Mouse (Mus musculus) myocyte (in vitro differentiated cells): ENCODE measurements around the gene Cntn4. TPM values are rescaled to one million over a fixed set of nuclear protein-coding genes. Genes with fewer than 3 reads are reported as not detected.

ENCODE experiments used
- H3K27me3 ChIP-seq: one replicate; pipeline ENCODE4 v1.6.1; 2011; ENCODE audit not compliant: control insufficient read depth, insufficient read depth, insufficient read length
- H3K36me3 ChIP-seq: one replicate; pipeline ENCODE4 v1.6.1; 2011; ENCODE audit not compliant: control insufficient read depth, insufficient read depth
- H3K4me2 ChIP-seq: one replicate; pipeline ENCODE4 v1.6.1; 2011; ENCODE audit warnings: low read depth, control low read depth
- H3K4me3 ChIP-seq: one replicate; pipeline ENCODE4 v1.5.1; 2011; ENCODE audit warnings: mild to moderate bottlenecking, control low read depth, moderate library complexity
- H3K79me2 ChIP-seq: one replicate; pipeline ENCODE4 v1.6.1; 2011; ENCODE audit not compliant: control insufficient read depth, insufficient read depth
- H3ac ChIP-seq: one replicate; pipeline ENCODE4 v1.6.1; 2011; ENCODE audit not compliant: control insufficient read depth, insufficient read length
- CEBPB ChIP-seq: IDR thresholded peaks from 2 replicates; pipeline ENCODE4 v1.6.1; 2011; ENCODE audit warnings: mild to moderate bottlenecking, moderate library complexity; ENCODE audit not compliant: poor library complexity, insufficient read depth, severe bottlenecking
- E2F4 ChIP-seq: IDR thresholded peaks from one replicate; pipeline ENCODE4 v1.6.1; 2011; ENCODE audit warnings: mild to moderate bottlenecking, control low read depth, moderate library complexity; ENCODE audit not compliant: insufficient read depth
- MAX ChIP-seq: IDR thresholded peaks from one replicate; pipeline ENCODE4 v1.6.1; 2011; ENCODE audit warnings: low read depth, mild to moderate bottlenecking, control low read depth
- MYOD1 ChIP-seq, 3 experiments: IDR thresholded peaks; one replicate each; pipeline ENCODE4 v1.6.1; 2011; ENCODE audit warnings: control low read depth in 2 of 3, low read depth in 2 of 3, mild to moderate bottlenecking in 2 of 3, moderate library complexity in 1 of 3; ENCODE audit not compliant: insufficient read length in 2 of 3, control insufficient read depth in 1 of 3
- MYOG ChIP-seq, 3 experiments: IDR thresholded peaks; one replicate each; pipeline ENCODE4 v1.6.1; 2011; ENCODE audit warnings: control low read depth in 2 of 3, low read depth in 2 of 3, mild to moderate bottlenecking in 2 of 3; ENCODE audit not compliant: insufficient read length in 2 of 3, control insufficient read depth in 1 of 3, insufficient read depth in 1 of 3
- POLR2A ChIP-seq: IDR thresholded peaks from one replicate; pipeline ENCODE4 v1.6.1; 2011; ENCODE audit warnings: low read depth, mild to moderate bottlenecking, control low read depth, moderate library complexity; ENCODE audit not compliant: insufficient read length
- POLR2AphosphoS2 ChIP-seq: IDR thresholded peaks from one replicate; pipeline ENCODE4 v1.6.1; 2011; ENCODE audit warnings: low read depth, control low read depth; ENCODE audit not compliant: insufficient read length
- REST ChIP-seq: IDR thresholded peaks from one replicate; pipeline ENCODE4 v1.6.1; 2011; ENCODE audit warnings: mild to moderate bottlenecking, control low read depth, moderate library complexity; ENCODE audit not compliant: insufficient read depth, insufficient read length
- SRF ChIP-seq: IDR thresholded peaks from one replicate; pipeline ENCODE4 v1.6.1; 2011; ENCODE audit warnings: low read depth; ENCODE audit not compliant: control insufficient read depth, insufficient read length
- TCF12 ChIP-seq: IDR thresholded peaks from one replicate; pipeline ENCODE4 v1.6.1; 2011; ENCODE audit warnings: mild to moderate bottlenecking, control low read depth; ENCODE audit not compliant: poor library complexity, insufficient read depth, severe bottlenecking
- TCF3 ChIP-seq: IDR thresholded peaks from one replicate; pipeline ENCODE4 v1.6.1; 2011; ENCODE audit warnings: low read depth, control low read depth; ENCODE audit not compliant: insufficient read length
- USF1 ChIP-seq: IDR thresholded peaks from one replicate; pipeline ENCODE4 v1.6.1; 2011; ENCODE audit warnings: low read depth, mild to moderate bottlenecking, control low read depth, moderate library complexity
- polyA plus RNA-seq: library from polyadenylated mRNA; unstranded; fragments of >200 nt; fragmentation: generic; extraction: Trizol; gene quantifications from one replicate; pipeline ENCODE4 v1.2.1, GENCODE M21; 2012; ENCODE audit warnings: missing spikeins

The Cntn4 gene
- polyA plus RNA-seq, 1 experiment: not detected

DNA sequence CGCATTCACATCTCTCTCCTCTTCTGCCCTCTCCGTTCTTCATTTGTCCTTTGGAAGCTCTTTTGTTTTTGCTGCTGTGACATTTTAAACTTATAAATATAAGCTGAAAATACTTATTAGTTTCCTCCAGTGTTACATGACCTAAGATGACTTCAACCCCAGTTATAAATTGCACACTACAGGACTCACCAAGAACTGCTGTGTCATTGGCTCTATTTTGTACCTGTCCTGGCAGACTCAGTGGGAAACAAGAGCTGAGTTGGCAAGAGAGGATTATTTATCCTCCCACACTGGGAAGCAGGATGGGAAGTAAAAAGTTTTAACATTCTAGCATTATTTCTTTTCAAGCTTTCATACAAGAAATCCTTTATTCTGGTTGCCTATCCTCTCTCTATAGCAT is 746.0 kb downstream of the Cntn4 start:
- TF ChIP-seq SRF (no peak), MYOG (IDR thresholded peaks at IDR 0.05; ENCODE audit: control insufficient read depth in 1 of 3, insufficient read depth in 1 of 3, insufficient read length in 2 of 3, low read depth in 2 of 3) (no peak), POLR2AphosphoS2 (no peak), MYOD1 (IDR thresholded peaks at IDR 0.05; ENCODE audit: control insufficient read depth in 1 of 3, insufficient read length in 2 of 3, low read depth in 2 of 3) (no peak), TCF3 (no peak), REST (no peak), E2F4 (no peak), CEBPB (no peak), POLR2A (no peak), MAX (no peak), USF1 (no peak), TCF12 (no peak)
- H3K4me2 ChIP-seq: no peak overlapping the region
- H3K79me2 ChIP-seq: no peaks in the 10 kb centered on the region
- H3K36me3 ChIP-seq: no peaks in the 10 kb centered on the region
- no peaks in the 10 kb centered on the region for H3K27me3 ChIP-seq
- H3K4me3 ChIP-seq: no peak overlapping the region
- no peak overlapping the region for H3ac ChIP-seq

DNA sequence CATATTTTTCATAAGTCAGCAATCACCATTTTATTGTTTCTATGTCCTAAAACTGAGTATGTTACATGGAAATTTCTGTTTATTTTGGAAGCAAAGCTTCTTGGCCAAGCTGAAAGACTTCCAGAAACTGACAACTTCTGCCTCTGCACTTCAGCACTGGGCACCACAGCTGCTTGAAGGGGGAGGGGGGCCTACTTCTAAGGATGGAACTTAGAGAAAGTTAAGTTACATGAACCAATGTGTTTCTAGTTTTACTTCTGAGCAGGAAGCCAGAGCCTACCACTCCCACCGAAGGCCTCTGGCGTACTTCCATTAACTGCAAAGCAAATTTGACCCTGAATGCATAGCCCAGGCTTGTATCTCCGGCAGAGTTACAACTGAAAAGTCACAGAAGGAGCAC is 749.2 kb downstream of the Cntn4 start:
- no peak for TF ChIP-seq SRF
- no peak for TF ChIP-seq MAX
- TF ChIP-seq TCF12: no peak
- TF ChIP-seq MYOD1 (IDR thresholded peaks at IDR 0.05; ENCODE audit: control insufficient read depth in 1 of 3, insufficient read length in 2 of 3, low read depth in 2 of 3): no peak
- TF ChIP-seq POLR2A: no peak
- TF ChIP-seq E2F4: no peak
- TF ChIP-seq REST: no peak
- TF ChIP-seq USF1: no peak
- no peak for TF ChIP-seq TCF3
- TF ChIP-seq CEBPB: no peak
- TF ChIP-seq POLR2AphosphoS2: no peak
- no peak for TF ChIP-seq MYOG (IDR thresholded peaks at IDR 0.05; ENCODE audit: control insufficient read depth in 1 of 3, insufficient read depth in 1 of 3, insufficient read length in 2 of 3, low read depth in 2 of 3)
- H3K36me3 ChIP-seq: no peaks in the 10 kb centered on the region
- no peaks in the 10 kb centered on the region for H3K27me3 ChIP-seq
- H3K79me2 ChIP-seq: no peaks in the 10 kb centered on the region
- H3K4me2 ChIP-seq: no peak overlapping the region
- no peak overlapping the region for H3K4me3 ChIP-seq
- H3ac ChIP-seq: no peak overlapping the region

DNA sequence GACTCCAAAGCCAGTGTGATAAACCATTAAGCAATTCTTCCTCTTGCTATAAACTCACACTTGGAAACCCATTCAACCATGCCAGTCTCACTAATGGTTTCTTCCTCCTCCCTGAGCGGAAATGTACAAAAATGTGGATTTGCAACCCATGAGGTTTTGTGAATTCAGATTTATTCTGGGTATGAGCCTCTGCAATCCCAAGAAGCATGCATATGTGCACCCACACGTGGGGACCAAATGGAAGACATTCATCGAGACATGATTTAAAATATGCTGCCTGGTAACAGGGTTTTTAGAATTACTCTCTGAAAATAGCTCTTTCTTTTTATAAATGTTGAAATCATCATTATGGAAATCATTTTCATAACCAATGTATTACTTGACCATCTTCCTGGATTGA is 754.0 kb downstream of the Cntn4 start:
- no peaks in the 10 kb centered on the region for H3K36me3 ChIP-seq
- H3K79me2 ChIP-seq: no peaks in the 10 kb centered on the region
- no peak overlapping the region for H3ac ChIP-seq
- no peak for TF ChIP-seq E2F4
- no peak for TF ChIP-seq MYOG (IDR thresholded peaks at IDR 0.05; ENCODE audit: control insufficient read depth in 1 of 3, insufficient read depth in 1 of 3, insufficient read length in 2 of 3, low read depth in 2 of 3)
- no peak for TF ChIP-seq TCF3
- TF ChIP-seq POLR2A: no peak
- TF ChIP-seq POLR2AphosphoS2: no peak
- TF ChIP-seq MAX: no peak
- TF ChIP-seq TCF12: no peak
- H3K27me3 ChIP-seq: no peaks in the 10 kb centered on the region
- H3K4me2 ChIP-seq: no peak overlapping the region
- H3K4me3 ChIP-seq: no peak overlapping the region

DNA sequence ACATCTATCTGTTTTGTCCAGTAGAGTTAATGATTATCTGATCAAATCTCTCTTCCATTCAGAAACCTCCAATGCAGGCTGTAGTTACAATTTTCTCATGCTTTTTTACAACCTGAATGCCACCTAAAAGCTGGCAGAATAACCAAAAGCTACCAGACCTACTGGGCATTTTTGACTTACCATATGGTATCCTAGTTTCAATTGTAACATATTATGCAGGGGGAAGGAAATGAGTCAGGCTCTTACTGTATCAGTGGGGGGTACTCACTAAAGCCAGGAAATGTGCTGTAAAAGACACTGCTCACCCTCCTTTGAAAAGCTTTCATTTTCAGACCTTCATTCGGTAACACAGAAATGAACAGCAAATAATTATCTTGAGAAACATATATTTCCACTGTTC is 763.3 kb downstream of the Cntn4 start:
- TF ChIP-seq POLR2A (no peak), SRF (no peak), MYOD1 (IDR thresholded peaks at IDR 0.05; ENCODE audit: control insufficient read depth in 1 of 3, insufficient read length in 2 of 3, low read depth in 2 of 3) (no peak), TCF12 (no peak), MAX (no peak), CEBPB (no peak), E2F4 (no peak), MYOG (IDR thresholded peaks at IDR 0.05; ENCODE audit: control insufficient read depth in 1 of 3, insufficient read depth in 1 of 3, insufficient read length in 2 of 3, low read depth in 2 of 3) (no peak), POLR2AphosphoS2 (no peak), USF1 (no peak), REST (no peak), TCF3 (no peak)
- no peaks in the 10 kb centered on the region for H3K27me3 ChIP-seq

DNA sequence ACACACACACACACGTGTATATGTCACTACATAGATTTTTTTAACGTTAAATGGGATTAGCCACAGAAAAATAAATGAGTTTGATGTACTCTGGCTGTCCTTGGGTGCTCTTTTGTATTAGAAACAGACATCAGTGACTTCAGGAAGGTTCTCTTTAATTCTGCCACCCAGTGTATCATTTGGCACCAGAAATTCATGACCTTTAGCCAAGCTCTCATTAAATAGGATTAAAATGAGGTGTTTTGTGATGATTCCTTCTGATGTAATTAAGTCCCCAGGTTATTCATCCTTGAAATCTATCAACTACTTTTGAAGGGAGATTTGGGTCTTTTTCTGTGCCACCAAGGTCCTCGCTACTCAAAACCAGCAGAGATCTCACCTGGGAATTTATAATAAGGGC is 763.8 kb downstream of the Cntn4 start:
- no peak overlapping the region for H3K4me3 ChIP-seq
- no peaks in the 10 kb centered on the region for H3K36me3 ChIP-seq
- TF ChIP-seq TCF3: no peak
- TF ChIP-seq MYOG (IDR thresholded peaks at IDR 0.05; ENCODE audit: control insufficient read depth in 1 of 3, insufficient read depth in 1 of 3, insufficient read length in 2 of 3, low read depth in 2 of 3): no peak
- no peaks in the 10 kb centered on the region for H3K79me2 ChIP-seq
- H3K4me2 ChIP-seq: no peak overlapping the region
- no peak overlapping the region for H3ac ChIP-seq
- no peaks in the 10 kb centered on the region for H3K27me3 ChIP-seq

More for the DNA sequence above, 763.3 kb downstream of the Cntn4 start:
- no peak overlapping the region for H3K4me3 ChIP-seq
- no peak overlapping the region for H3ac ChIP-seq
- H3K79me2 ChIP-seq: no peaks in the 10 kb centered on the region
- no peak overlapping the region for H3K4me2 ChIP-seq
- no peaks in the 10 kb centered on the region for H3K36me3 ChIP-seq
